Mouse (Mus musculus): ENCODE results near the gene 1700025B11Rik.
"Not testable (repeated sequence)": the region's sequence is repeated elsewhere in the genome, so short reads cannot be mapped to it uniquely, and the experiment has no call there.

1700025B11Rik gene

DNA sequence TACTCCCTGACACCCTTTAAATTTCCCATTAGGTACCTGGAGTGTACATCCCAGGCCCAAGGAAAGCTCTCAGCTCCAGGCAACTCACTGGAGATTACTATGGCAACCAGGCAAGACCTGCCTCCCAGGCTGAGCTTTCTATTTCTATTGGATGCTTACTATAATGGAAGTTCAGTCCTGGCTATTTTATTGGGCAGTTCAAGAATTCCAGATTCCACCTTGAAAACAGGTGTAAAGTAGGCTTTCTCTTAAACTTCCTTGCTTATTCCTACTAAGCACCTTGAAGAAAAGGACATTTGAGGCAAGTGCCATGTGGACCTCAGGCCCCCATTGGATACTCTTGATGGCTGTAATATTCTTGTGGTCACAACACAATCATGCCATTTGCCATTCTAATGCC, at the start of gene 1700025B11Rik:
1700025B11Rik (minus strand) TSS at position 101 of the 400 bp plus-strand sequence.
- no peak for DNase-seq

DNA sequence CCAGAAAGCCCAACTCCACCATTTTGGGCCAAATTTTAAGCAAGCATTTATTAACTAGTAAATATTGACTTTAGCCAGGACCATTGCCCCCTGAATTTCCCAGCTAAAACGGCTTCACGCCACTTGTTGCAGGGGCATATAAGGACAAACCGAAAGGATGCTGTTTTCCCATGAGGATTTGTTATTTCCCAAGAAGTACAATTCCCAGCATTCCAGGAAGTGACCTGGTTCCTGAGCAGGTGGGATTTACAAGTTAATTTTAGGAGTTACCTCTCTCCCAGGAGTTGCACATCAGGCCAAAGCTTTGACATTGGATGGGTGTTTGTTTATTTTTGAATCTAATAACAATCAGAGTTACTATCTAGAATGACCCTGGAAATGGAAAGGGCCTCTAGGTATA, 44.4 kb upstream of the 1700025B11Rik start:
- DNase-seq: no peak

- DNase-seq: no peak
These were observed 37.3 kb upstream of the 1700025B11Rik start, which contains the start of gene Gm36245 for GRCm38 (mm10) chr15:77598958-77599357. Gene Gm36245 (plus strand): TSS chr15:77599258.

- no peak for DNase-seq
These were observed 36.7 kb upstream of the 1700025B11Rik start for GRCm38 (mm10) chr15:77598429-77598828.

- no peak for DNase-seq
These were observed 34.3 kb upstream of the 1700025B11Rik start, which contains the start of gene Apol10b for GRCm38 (mm10) chr15:77595961-77596360. Gene Apol10b (minus strand): TSS chr15:77596125.

GRCm38 (mm10) chr15:77593557-77593956, 31.9 kb upstream of the 1700025B11Rik start:
- no peak for DNase-seq

GRCm38 (mm10) chr15:77590881-77591280, 29.2 kb upstream of the 1700025B11Rik start:
- no peak for DNase-seq

DNA sequence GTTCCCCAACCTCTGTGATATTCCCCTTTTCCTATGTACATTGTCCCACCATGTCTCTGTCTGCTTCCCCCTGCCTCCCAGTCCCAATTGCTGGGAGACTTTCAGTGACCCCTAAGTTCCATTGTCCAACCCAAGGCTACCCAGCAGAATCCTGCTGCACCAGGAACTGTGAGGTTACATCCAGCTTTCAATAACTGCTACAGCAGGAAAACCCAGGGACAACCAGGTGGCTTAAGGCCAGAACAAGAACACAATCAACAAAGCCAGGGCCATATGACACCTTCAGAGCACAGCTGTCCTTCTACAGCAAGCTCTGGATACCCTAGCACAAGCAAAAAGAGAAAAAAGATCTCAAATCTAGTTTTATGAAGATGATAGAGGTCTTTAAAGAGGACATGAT, 27.3 kb upstream of the 1700025B11Rik start:
- DNase-seq: no peak

DNA sequence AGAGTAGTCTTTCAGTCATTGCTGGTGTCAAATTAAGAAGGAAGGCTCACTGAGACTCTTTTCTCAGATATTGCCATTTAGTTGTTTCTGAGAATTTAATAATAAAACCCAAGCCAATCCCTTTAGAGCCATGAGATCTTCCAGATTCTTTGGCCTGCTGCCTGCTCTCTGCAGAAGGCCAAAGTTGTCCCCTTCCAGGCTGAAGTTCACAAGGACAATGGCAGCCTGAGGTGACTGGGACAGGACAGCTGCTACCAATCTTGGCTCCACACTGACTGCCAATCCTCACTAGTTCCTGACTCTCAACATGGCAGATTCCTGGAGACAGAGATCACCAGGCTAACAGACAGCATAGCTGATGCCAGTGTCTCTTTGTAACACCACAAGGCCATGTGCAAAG, 25.3 kb upstream of the 1700025B11Rik start:
- DNase-seq: no peak

- DNase-seq: no peak
These were observed 20.0 kb upstream of the 1700025B11Rik start for GRCm38 (mm10) chr15:77581681-77582080.

DNA sequence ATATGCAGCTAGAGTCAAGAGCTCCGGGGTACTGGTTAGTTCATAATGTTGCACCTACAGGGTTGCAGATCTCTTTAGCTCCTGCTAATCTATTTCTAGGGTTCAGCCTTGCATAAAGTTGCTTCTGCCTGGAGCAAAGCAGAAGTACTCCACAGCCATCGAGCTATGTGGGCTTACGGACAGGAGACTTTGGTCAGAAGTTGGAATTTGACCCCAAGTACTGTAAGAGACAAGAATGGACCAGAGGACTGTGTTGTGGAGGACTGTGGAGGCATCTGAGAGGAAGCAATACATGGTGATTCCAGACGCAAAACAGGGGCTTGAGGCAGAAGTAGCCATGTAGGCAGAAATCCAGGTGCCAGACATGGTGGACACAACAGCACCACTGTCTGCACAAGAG, 17.6 kb upstream of the 1700025B11Rik start:
- no peak for DNase-seq

DNA sequence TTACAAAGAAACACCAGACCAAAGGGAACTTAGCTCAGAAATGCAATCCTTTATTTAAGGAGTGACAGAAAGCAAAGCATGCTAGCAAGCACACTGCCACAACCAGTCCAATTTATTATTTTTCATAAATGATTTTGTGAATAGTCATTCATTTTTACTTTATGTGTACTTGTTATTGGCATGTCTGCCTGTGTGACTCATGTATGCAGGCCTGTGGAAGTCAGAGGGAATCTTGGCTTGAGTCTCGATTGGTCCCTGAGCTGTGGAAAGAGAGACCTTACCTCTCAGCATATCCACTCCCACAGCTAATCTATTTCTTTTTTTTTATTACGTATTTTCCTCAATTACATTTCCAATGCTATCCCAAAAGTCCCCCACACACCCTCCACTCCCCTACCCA, 17.1 kb upstream of the 1700025B11Rik start:
- no peak for DNase-seq

GRCm38 (mm10) chr15:77563219-77563618, 1.5 kb upstream of the 1700025B11Rik start:
- no peak for DNase-seq

DNA sequence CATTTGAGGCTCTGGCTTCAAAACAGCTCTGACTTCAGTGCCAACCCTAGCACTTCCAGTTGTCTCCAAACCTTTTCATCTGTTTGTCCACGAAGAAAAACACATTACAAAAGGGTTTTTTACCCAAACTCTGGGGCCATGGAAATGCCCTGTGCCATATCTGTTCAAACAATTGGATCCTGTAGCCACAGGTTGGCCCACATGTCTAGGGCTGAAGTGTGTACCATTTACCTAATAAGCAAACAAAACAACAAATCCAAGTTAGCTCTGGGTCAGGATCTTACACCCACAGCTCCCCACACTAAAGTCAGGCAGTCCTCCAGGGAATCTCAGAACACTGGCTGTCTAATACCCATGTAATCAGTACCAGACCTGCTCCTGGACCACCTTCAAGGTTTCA, 22.5 kb downstream of the 1700025B11Rik start:
- not testable (repeated sequence) for DNase-seq

- no peak for DNase-seq
These were observed 28.5 kb downstream of the 1700025B11Rik start, which contains the start of gene Apol7c for GRCm38 (mm10) chr15:77533216-77533615. Gene Apol7c (minus strand): TSS chr15:77533316.

- peak; percentile 6 for DNase-seq
These were observed 38.4 kb downstream of the 1700025B11Rik start for GRCm38 (mm10) chr15:77523186-77523843.

DNA sequence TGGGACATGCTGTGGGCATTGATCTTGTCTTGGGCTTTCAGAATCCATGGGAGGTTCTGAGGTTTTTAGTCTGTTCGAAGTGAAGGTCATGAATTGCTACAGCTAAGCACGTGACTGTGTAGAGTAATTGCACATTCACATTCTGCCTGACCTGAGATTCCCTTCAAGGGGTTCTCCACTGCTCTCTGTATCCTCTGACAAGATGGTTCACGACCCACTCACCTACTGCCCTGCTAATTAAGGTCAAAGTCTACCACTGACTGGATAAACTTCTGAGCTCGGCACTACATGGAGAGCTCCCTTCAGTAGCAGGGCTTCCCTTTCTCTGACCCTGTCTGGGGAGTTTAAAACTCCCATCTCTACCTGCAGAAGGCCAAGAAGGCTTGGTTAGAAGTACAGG, 41.1 kb downstream of the 1700025B11Rik start:
- DNase-seq: not testable (repeated sequence)

Data from cerebellum, adult 11 months (tissue).